Mouse (Mus musculus) bone marrow macrophage, adult 2 months (primary cell): ENCODE results near the gene Plcg1.

Experiments
- CTCF ChIP-seq: IDR thresholded peaks from 2 replicates; pipeline ENCODE4 v1.5.1; 2012; ENCODE audit warnings: low read depth, mild to moderate bottlenecking, low read length, moderate library complexity
- POLR2A ChIP-seq: IDR thresholded peaks from 2 replicates; pipeline ENCODE4 v1.6.1; 2012; ENCODE audit warnings: mild to moderate bottlenecking, low read depth, low read length, borderline replicate concordance

- TF ChIP-seq CTCF (no peak), POLR2A (no peak)
These were observed 6.6 kb upstream of the Plcg1 start for GRCm38 (mm10) chr2:160724536-160724935.
